Mouse (Mus musculus): ENCODE measurements around the gene Cpox.

GRCm38 (mm10) chr16:58701779-58702178 is 31.7 kb downstream of the Cpox start:
- peak; percentile 60 for TF ChIP-seq POLR2A (IDR thresholded peaks at IDR 0.05; ENCODE audit: low read depth, low read length)
- TF ChIP-seq TBP (conservative IDR thresholded peaks at IDR 0.05; ENCODE audit: low read depth, low read length): peak; percentile 80
- TF ChIP-seq PAX5 (IDR thresholded peaks at IDR 0.05; ENCODE audit: low read length): no peak
- no peak for TF ChIP-seq UBTF (IDR thresholded peaks at IDR 0.05; ENCODE audit: low read depth, low read length)
- no peak for TF ChIP-seq CTCF (conservative IDR thresholded peaks at IDR 0.05 in 1 of 2, IDR thresholded peaks at IDR 0.05 in 1 of 2; ENCODE audit: low read depth in 2 of 2, low read length in 2 of 2)

All from CH12.LX (cell line).